Mouse (Mus musculus): ENCODE measurements around the gene Lhfpl2. TPM values are rescaled to one million over a fixed set of nuclear protein-coding genes. Genes with fewer than 3 reads are reported as not detected.

Gene Lhfpl2
- total and polyA plus RNA-seq, 3 experiments, result not detected

DNA sequence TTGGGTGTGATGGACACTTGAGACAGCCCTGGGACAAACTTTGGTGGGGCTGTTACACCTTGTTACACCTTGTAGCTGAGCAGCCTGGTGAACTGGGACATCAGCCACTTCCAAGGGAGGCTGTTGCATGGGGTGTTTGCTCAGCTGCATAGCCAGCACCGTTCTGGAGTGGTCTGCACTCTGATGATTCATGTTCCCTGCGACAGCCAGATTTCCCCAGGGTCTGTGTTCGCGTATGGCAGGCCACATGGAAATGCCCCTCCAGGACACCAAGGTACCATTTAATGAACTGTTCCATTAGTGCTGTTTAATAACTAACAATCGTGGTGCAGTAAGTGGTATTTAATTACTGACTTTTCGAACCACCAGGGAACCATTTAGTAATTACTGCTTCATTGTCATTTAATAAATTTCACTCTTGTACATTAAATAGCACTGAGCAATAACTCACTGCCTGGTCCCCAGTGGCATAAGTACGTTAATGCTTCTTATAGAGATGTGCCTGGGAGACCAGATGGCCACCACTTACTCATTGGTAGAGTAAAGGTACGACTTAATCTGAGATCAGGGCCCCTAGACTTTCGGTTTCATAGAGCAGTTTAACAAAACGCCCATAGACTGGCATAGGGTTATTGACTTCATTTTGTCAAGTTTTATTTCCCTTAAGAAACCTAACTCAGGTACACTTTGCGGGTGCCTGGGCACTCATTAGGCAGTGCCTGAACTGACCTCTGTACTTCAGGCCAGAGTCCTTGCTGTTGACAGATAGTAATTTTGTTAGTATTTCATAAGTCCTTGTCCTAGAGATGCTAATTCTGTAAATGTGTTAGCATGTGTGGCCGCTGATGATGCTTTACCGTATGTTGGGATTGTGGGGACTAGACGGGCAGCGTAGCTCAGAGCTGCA is 26.9 kb downstream of the Lhfpl2 start:
- Histone ChIP-seq H3K27ac (ENCODE audit: insufficient read depth, low read depth) (no peak overlapping the region), H3K27me3 (replicated peaks) (no peaks in the 10 kb centered on the region), H3K9ac (ENCODE audit: insufficient read depth, low read depth) (no peak overlapping the region), H3K4me1 (ENCODE audit: control insufficient read depth in 1 of 2, insufficient read depth in 2 of 2) (peaks cover 0 to 11% of the 10 kb centered on the region in 2 experiments; a peak in 1 of 4 replicates), H3K79me2 (replicated peaks; ENCODE audit: control insufficient read depth, extremely low read depth, insufficient read depth, poor library complexity, severe bottlenecking) (no peaks in the 10 kb centered on the region), H3K36me3 (replicated peaks in 1 of 2; ENCODE audit: control insufficient read depth in 1 of 2, insufficient read depth in 1 of 2, low read length in 1 of 2) (no peaks in the 10 kb centered on the region), H3K4me2 (ENCODE audit: insufficient read depth, low read depth, poor library complexity, severe bottlenecking) (no peak overlapping the region), H3K9me3 (replicated peaks; ENCODE audit: low read length) (no peaks in the 10 kb centered on the region), H3K4me3 (replicated peaks in 1 of 3; ENCODE audit: low read depth in 2 of 3, low read length in 2 of 3, poor library complexity in 1 of 3) (no peak overlapping the region)
- peak; percentile 9 for DNase-seq (ENCODE audit: extremely low read depth)
- dilution Hi-C loops (cut with MboI; ENCODE audit: extremely low pct_ligation_motif_present, extremely low pct_unique_long_range_greater_than_20kb, low sequenced_read_pairs), result no loop called here
- in situ Hi-C loops (cut with MboI; ENCODE audit: low pct_ligation_motif_present, low pct_unique_long_range_greater_than_20kb, low sequenced_read_pairs), result no loop called here
- TF ChIP-seq TBP (conservative IDR thresholded peaks at IDR 0.05; ENCODE audit: low read depth, low read length) (no peak), IRF4 (IDR thresholded peaks at IDR 0.05; ENCODE audit: low read depth, low read length) (peak; percentile 18; the same call in 1 of the 2 replicates), MAFK (IDR thresholded peaks at IDR 0.05; ENCODE audit: insufficient replicate concordance, low read length) (no peak)

DNA sequence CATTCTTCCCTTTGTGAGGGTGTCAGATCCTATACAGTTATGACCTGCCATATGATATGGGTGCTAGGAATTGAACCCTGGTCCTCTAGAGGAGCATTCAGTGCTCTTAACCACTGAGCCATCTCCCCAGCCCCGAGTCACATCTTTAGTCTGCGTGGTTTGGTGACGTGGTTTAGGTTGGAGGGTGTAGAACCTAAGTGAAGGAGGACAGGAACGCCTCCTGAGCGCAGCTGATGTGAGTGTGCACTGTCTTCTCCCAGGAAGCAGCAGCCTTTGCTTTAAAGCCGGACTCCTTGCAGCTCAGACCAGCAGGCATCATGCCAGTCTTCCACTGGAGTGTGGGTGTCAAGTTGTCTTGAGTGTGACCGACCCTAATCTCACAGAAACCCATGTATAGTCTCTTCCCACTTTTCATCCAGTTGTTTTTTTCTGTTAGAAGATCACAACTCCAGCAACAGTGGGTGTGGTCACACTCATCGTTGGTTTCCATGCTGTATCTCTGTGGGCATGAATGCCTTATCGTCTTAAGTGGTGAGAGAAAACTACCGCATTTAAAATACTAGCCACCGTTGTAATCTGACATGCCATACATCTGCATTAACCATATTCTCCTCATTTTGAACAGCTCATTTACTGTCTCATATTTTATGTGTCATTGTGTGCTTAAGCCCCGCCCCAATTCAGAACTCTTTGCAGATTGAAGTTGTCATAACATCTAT is 28.7 kb downstream of the Lhfpl2 start:
- Histone ChIP-seq H3K36me3 (replicated peaks in 1 of 2; ENCODE audit: control insufficient read depth in 1 of 2, insufficient read depth in 1 of 2, low read length in 1 of 2) (no peaks in the 10 kb centered on the region), H3K27ac (ENCODE audit: insufficient read depth, low read depth) (no peak overlapping the region), H3K4me3 (replicated peaks in 1 of 3; ENCODE audit: low read depth in 2 of 3, low read length in 2 of 3, poor library complexity in 1 of 3) (no peak overlapping the region), H3K4me2 (ENCODE audit: insufficient read depth, low read depth, poor library complexity, severe bottlenecking) (no peak overlapping the region), H3K4me1 (ENCODE audit: control insufficient read depth in 1 of 2, insufficient read depth in 2 of 2) (peaks cover 0 to 11% of the 10 kb centered on the region in 2 experiments; a peak in 1 of 4 replicates), H3K27me3 (replicated peaks) (no peaks in the 10 kb centered on the region), H3K9me3 (replicated peaks; ENCODE audit: low read length) (no peaks in the 10 kb centered on the region), H3K9ac (ENCODE audit: insufficient read depth, low read depth) (no peak overlapping the region), H3K79me2 (replicated peaks; ENCODE audit: control insufficient read depth, extremely low read depth, insufficient read depth, poor library complexity, severe bottlenecking) (no peaks in the 10 kb centered on the region)
- TF ChIP-seq IRF4 (IDR thresholded peaks at IDR 0.05; ENCODE audit: low read depth, low read length) (no peak), HCFC1 (IDR thresholded peaks at IDR 0.05; ENCODE audit: low read depth, low read length) (no peak), POLR2A (IDR thresholded peaks at IDR 0.05; ENCODE audit: low read depth, low read length) (no peak), E2F4 (IDR thresholded peaks at IDR 0.05; ENCODE audit: insufficient replicate concordance, low read depth, low read length) (no peak), MXI1 (IDR thresholded peaks at IDR 0.05; ENCODE audit: low read depth, low read length) (no peak), ZKSCAN1 (IDR thresholded peaks at IDR 0.05; ENCODE audit: borderline replicate concordance, low read depth, low read length) (no peak), POLR2AphosphoS2 (IDR thresholded peaks at IDR 0.05; ENCODE audit: low read depth, low read length) (no peak), TCF12 (IDR thresholded peaks at IDR 0.05; ENCODE audit: low read depth, low read length) (no peak), ELF1 (IDR thresholded peaks at IDR 0.05; ENCODE audit: low read depth, low read length) (no peak), CHD1 (IDR thresholded peaks at IDR 0.05; ENCODE audit: low read depth, low read length) (no peak), ZMIZ1 (IDR thresholded peaks at IDR 0.05; ENCODE audit: low read depth, low read length) (no peak), BHLHE40 (IDR thresholded peaks at IDR 0.05; ENCODE audit: low read depth, low read length) (no peak), PAX5 (IDR thresholded peaks at IDR 0.05; ENCODE audit: low read length) (no peak), USF2 (conservative IDR thresholded peaks at IDR 0.05; ENCODE audit: low read depth, low read length) (no peak)
- dilution Hi-C loops (cut with MboI; ENCODE audit: extremely low pct_ligation_motif_present, extremely low pct_unique_long_range_greater_than_20kb, low sequenced_read_pairs), result no loop called here
- in situ Hi-C loops (cut with MboI; ENCODE audit: low pct_ligation_motif_present, low pct_unique_long_range_greater_than_20kb, low sequenced_read_pairs), result no loop called here
- DNase-seq (ENCODE audit: extremely low read depth), result no peak
